9 mouse cellular contexts compared by ENCODE assay signal in genomic region chr1:40115271-40115670, GRCm38 (mm10). TPM values are rescaled to one million over a fixed set of nuclear protein-coding genes. Genes with fewer than 3 reads are reported as not detected.
DNase-seq lines count a peak whose midpoint lies in the region; ATAC-seq and TF ChIP-seq lines count a peak whose summit lies in the region.
"Had no signal": no experiment of that assay in that cellular context is flagged by ENCODE, and none has a peak within 500 bp of the region (broad histone marks: within the 10 kb centered on the region; RNA-seq: fewer than 3 reads in every experiment).

No protein-coding gene starts in this region.

- 50% methylated on average over 8 of the region's 8 CpGs for WGBS in forebrain, postnatal 0 days
- WGBS in forebrain, embryonic 15.5 days: 49% methylated on average over 8 of the region's 8 CpGs
- WGBS in liver, postnatal 0 days (ENCODE audit: insufficient replicate concordance): 40% methylated on average over 8 of the region's 8 CpGs
- 37% methylated on average over 8 of the region's 8 CpGs for WGBS in lung, adult 2 months
- WGBS in forebrain, embryonic 11.5 days: 51% methylated on average over 8 of the region's 8 CpGs

- no peaks in the 10 kb centered on the region for H3K27me3 ChIP-seq in forebrain, postnatal 0 days (ENCODE audit: insufficient read depth, low read length)
- H3K27me3 ChIP-seq in forebrain, embryonic 15.5 days: no peaks in the 10 kb centered on the region
- no peaks in the 10 kb centered on the region for H3K27me3 ChIP-seq in liver, postnatal 0 days (ENCODE audit: insufficient read depth, low read length)
- H3K27me3 ChIP-seq in forebrain, embryonic 11.5 days (ENCODE audit: control insufficient read depth, insufficient read depth, low read length): no peaks in the 10 kb centered on the region
- H3K27me3 ChIP-seq: neural tube, embryonic 13.5 days had no signal

- H3K4me2 ChIP-seq in forebrain, postnatal 0 days (ENCODE audit: low read depth): no peak overlapping the region
- no peak overlapping the region for H3K4me2 ChIP-seq in forebrain, embryonic 15.5 days (replicated peaks)
- H3K4me2 ChIP-seq in liver, postnatal 0 days (ENCODE audit: low read depth, low read length): no peak overlapping the region
- H3K4me2 ChIP-seq in forebrain, embryonic 11.5 days (ENCODE audit: low read depth, low read length, severe bottlenecking): no peak overlapping the region
- H3K4me2 ChIP-seq: neural tube, embryonic 13.5 days had no signal

- H3K36me3 ChIP-seq in forebrain, postnatal 0 days (ENCODE audit: insufficient read depth): no peaks in the 10 kb centered on the region
- H3K36me3 ChIP-seq in forebrain, embryonic 15.5 days: no peaks in the 10 kb centered on the region
- no peaks in the 10 kb centered on the region for H3K36me3 ChIP-seq in liver, postnatal 0 days (replicated peaks; ENCODE audit: insufficient read depth, low read length)
- no peaks in the 10 kb centered on the region for H3K36me3 ChIP-seq in forebrain, embryonic 11.5 days (ENCODE audit: control insufficient read depth, insufficient read depth, low read length)
- H3K36me3 ChIP-seq: neural tube, embryonic 13.5 days had no signal

- TF ChIP-seq POLR2A in lung, adult 2 months (IDR thresholded peaks at IDR 0.05; ENCODE audit: borderline replicate concordance, extremely low read depth, low read depth, low read length): no peak

- H3K9ac ChIP-seq in forebrain, postnatal 0 days: no peak overlapping the region
- no peak overlapping the region for H3K9ac ChIP-seq in forebrain, embryonic 15.5 days (replicated peaks)
- no peak overlapping the region for H3K9ac ChIP-seq in liver, postnatal 0 days (replicated peaks)
- no peak overlapping the region for H3K9ac ChIP-seq in forebrain, embryonic 11.5 days (ENCODE audit: low read length)
- H3K9ac ChIP-seq: neural tube, embryonic 13.5 days had no signal

- no peak overlapping the region for H3K4me3 ChIP-seq in forebrain, postnatal 0 days (ENCODE audit: low read depth, low read length)
- no peak overlapping the region for H3K4me3 ChIP-seq in forebrain, embryonic 15.5 days
- no peak overlapping the region for H3K4me3 ChIP-seq in liver, postnatal 0 days (ENCODE audit: low read depth, low read length)
- H3K4me3 ChIP-seq in lung, adult 2 months (replicated peaks; ENCODE audit: extremely low read depth, low read depth, low read length): no peak overlapping the region
- no peak overlapping the region for H3K4me3 ChIP-seq in forebrain, embryonic 11.5 days (ENCODE audit: low read depth, low read length)
- H3K4me3 ChIP-seq: neural tube, embryonic 13.5 days had no signal

- TF ChIP-seq CTCF in forebrain, postnatal 0 days (IDR thresholded peaks at IDR 0.05; ENCODE audit: low read depth): peak; percentile 79
- TF ChIP-seq CTCF in liver, postnatal 0 days (IDR thresholded peaks at IDR 0.05; ENCODE audit: low read depth): peak; percentile 89
- peak; percentile 46 for TF ChIP-seq CTCF in lung, adult 2 months (IDR thresholded peaks at IDR 0.05; ENCODE audit: insufficient read depth, low read length)

- no peaks in the 10 kb centered on the region for H3K9me3 ChIP-seq in forebrain, postnatal 0 days (ENCODE audit: low read length)
- H3K9me3 ChIP-seq in forebrain, embryonic 15.5 days: no peaks in the 10 kb centered on the region
- H3K9me3 ChIP-seq in liver, postnatal 0 days (ENCODE audit: low read length): no peaks in the 10 kb centered on the region
- no peaks in the 10 kb centered on the region for H3K9me3 ChIP-seq in forebrain, embryonic 11.5 days (ENCODE audit: control insufficient read depth, low read length)
- H3K9me3 ChIP-seq: neural tube, embryonic 13.5 days had no signal

- no peak overlapping the region for H3K27ac ChIP-seq in forebrain, postnatal 0 days (ENCODE audit: low read depth, low read length)
- H3K27ac ChIP-seq in forebrain, embryonic 15.5 days (replicated peaks): no peak overlapping the region
- no peak overlapping the region for H3K27ac ChIP-seq in liver, postnatal 0 days (ENCODE audit: low read depth)
- no peak overlapping the region for H3K27ac ChIP-seq in forebrain, embryonic 11.5 days (ENCODE audit: low read depth, low read length)
- H3K27ac ChIP-seq: neural tube, embryonic 13.5 days had no signal

- ATAC-seq in forebrain, postnatal 0 days: no peak
- ATAC-seq in forebrain, embryonic 15.5 days (replicated peaks): no peak
- ATAC-seq in liver, postnatal 0 days: peak; percentile 47; the same call in 1 of the 2 replicates
- ATAC-seq in forebrain, embryonic 11.5 days (replicated peaks; ENCODE audit: low FRiP score): no peak

- no peak for TF ChIP-seq EP300 in liver, postnatal 0 days (IDR thresholded peaks at IDR 0.05; ENCODE audit: low read depth)

- DNase-seq in forebrain, postnatal 0 days: peak; percentile 57
- DNase-seq in liver, postnatal 0 days: no peak
- no peak for DNase-seq in liver
- DNase-seq in NIH3T3 (ENCODE audit: low read depth): peak; percentile 89
- DNase-seq in embryo, embryonic 11 days: peak; percentile 75
- peak; percentile 20 for DNase-seq in lung, adult 2 months
- DNase-seq in forebrain, embryonic 11.5 days (ENCODE audit: low spot score): no peak

- no peaks in the 10 kb centered on the region for H3K4me1 ChIP-seq in forebrain, postnatal 0 days (ENCODE audit: insufficient read depth)
- no peaks in the 10 kb centered on the region for H3K4me1 ChIP-seq in forebrain, embryonic 15.5 days
- H3K4me1 ChIP-seq in liver, postnatal 0 days (ENCODE audit: insufficient read depth): no peaks in the 10 kb centered on the region
- no peaks in the 10 kb centered on the region; the same call in 1 of the 2 replicates for H3K4me1 ChIP-seq in lung, adult 2 months (ENCODE audit: control insufficient read depth, insufficient read depth, low read length)
- H3K4me1 ChIP-seq in forebrain, embryonic 11.5 days (replicated peaks; ENCODE audit: control insufficient read depth, insufficient read depth, low read length): no peaks in the 10 kb centered on the region
- H3K4me1 ChIP-seq: neural tube, embryonic 13.5 days had no signal

RNA-seq across cellular contexts. Expression of gene Il1r2, which starts 41.4 kb away (rescaled TPM):
- total RNA-seq in forebrain, postnatal 0 days (2014; rRNA removed): 1.3 TPM in 1 of 2 replicates, not detected in the other
- polyA plus RNA-seq in forebrain, postnatal 0 days (2015; fragmentation: Nextera tagmentation; extraction: Ambion mirVana): 0.70 and 0.79 TPM in 2 replicates
- polyA plus RNA-seq in forebrain, embryonic 15.5 days (2015; fragmentation: Nextera tagmentation; extraction: Ambion mirVana): 0.56 and 0.57 TPM in 2 replicates
- polyA plus RNA-seq in liver, postnatal 0 days (2015; fragmentation: Nextera tagmentation; extraction: Ambion mirVana): 2.7 and 3.4 TPM in 2 replicates
- polyA plus RNA-seq in lung, adult 2 months (2012; rRNA removed): 0.80 and 4.7 TPM in 2 replicates
- 0.25 and 0.48 TPM in 2 replicates for polyA plus RNA-seq in forebrain, embryonic 11.5 days (2014; fragmentation: Nextera tagmentation; extraction: Ambion mirVana)

Comparison
In these comparisons a context has a peak if more than half of its experiments do, and no peak if none do; other contexts are left out.
1. DNase-seq: peak in forebrain, postnatal 0 days (single experiment), NIH3T3 (single experiment), embryo, embryonic 11 days (single experiment) and lung, adult 2 months (single experiment); none in liver, postnatal 0 days (single experiment), liver (single experiment) and forebrain, embryonic 11.5 days (single experiment).
2. Peak in every context shown above with its lines, with median percentiles within 50 percentile points of each other: CTCF ChIP-seq.